Mouse (Mus musculus) myocyte (in vitro differentiated cells): ENCODE results near the gene Lcat. TPM values are rescaled to one million over a fixed set of nuclear protein-coding genes. Genes with fewer than 3 reads are reported as not detected.

Source experiments
- H3K27me3 ChIP-seq: one replicate; pipeline ENCODE4 v1.6.1; 2011; ENCODE audit not compliant: control insufficient read depth, insufficient read depth, insufficient read length
- H3K36me3 ChIP-seq: one replicate; pipeline ENCODE4 v1.6.1; 2011; ENCODE audit not compliant: control insufficient read depth, insufficient read depth
- H3K4me2 ChIP-seq: one replicate; pipeline ENCODE4 v1.6.1; 2011; ENCODE audit warnings: low read depth, control low read depth
- H3K4me3 ChIP-seq: one replicate; pipeline ENCODE4 v1.5.1; 2011; ENCODE audit warnings: mild to moderate bottlenecking, control low read depth, moderate library complexity
- H3K79me2 ChIP-seq: one replicate; pipeline ENCODE4 v1.6.1; 2011; ENCODE audit not compliant: control insufficient read depth, insufficient read depth
- H3ac ChIP-seq: one replicate; pipeline ENCODE4 v1.6.1; 2011; ENCODE audit not compliant: control insufficient read depth, insufficient read length
- CEBPB ChIP-seq: IDR thresholded peaks from 2 replicates; pipeline ENCODE4 v1.6.1; 2011; ENCODE audit warnings: mild to moderate bottlenecking, moderate library complexity; ENCODE audit not compliant: poor library complexity, insufficient read depth, severe bottlenecking
- E2F4 ChIP-seq: IDR thresholded peaks from one replicate; pipeline ENCODE4 v1.6.1; 2011; ENCODE audit warnings: mild to moderate bottlenecking, control low read depth, moderate library complexity; ENCODE audit not compliant: insufficient read depth
- MAX ChIP-seq: IDR thresholded peaks from one replicate; pipeline ENCODE4 v1.6.1; 2011; ENCODE audit warnings: low read depth, mild to moderate bottlenecking, control low read depth
- MYOD1 ChIP-seq, 3 experiments: IDR thresholded peaks; one replicate each; pipeline ENCODE4 v1.6.1; 2011; ENCODE audit warnings: control low read depth in 2 of 3, low read depth in 2 of 3, mild to moderate bottlenecking in 2 of 3, moderate library complexity in 1 of 3; ENCODE audit not compliant: insufficient read length in 2 of 3, control insufficient read depth in 1 of 3
- MYOG ChIP-seq, 3 experiments: IDR thresholded peaks; one replicate each; pipeline ENCODE4 v1.6.1; 2011; ENCODE audit warnings: control low read depth in 2 of 3, low read depth in 2 of 3, mild to moderate bottlenecking in 2 of 3; ENCODE audit not compliant: insufficient read length in 2 of 3, control insufficient read depth in 1 of 3, insufficient read depth in 1 of 3
- POLR2A ChIP-seq: IDR thresholded peaks from one replicate; pipeline ENCODE4 v1.6.1; 2011; ENCODE audit warnings: low read depth, mild to moderate bottlenecking, control low read depth, moderate library complexity; ENCODE audit not compliant: insufficient read length
- POLR2AphosphoS2 ChIP-seq: IDR thresholded peaks from one replicate; pipeline ENCODE4 v1.6.1; 2011; ENCODE audit warnings: low read depth, control low read depth; ENCODE audit not compliant: insufficient read length
- REST ChIP-seq: IDR thresholded peaks from one replicate; pipeline ENCODE4 v1.6.1; 2011; ENCODE audit warnings: mild to moderate bottlenecking, control low read depth, moderate library complexity; ENCODE audit not compliant: insufficient read depth, insufficient read length
- SRF ChIP-seq: IDR thresholded peaks from one replicate; pipeline ENCODE4 v1.6.1; 2011; ENCODE audit warnings: low read depth; ENCODE audit not compliant: control insufficient read depth, insufficient read length
- TCF12 ChIP-seq: IDR thresholded peaks from one replicate; pipeline ENCODE4 v1.6.1; 2011; ENCODE audit warnings: mild to moderate bottlenecking, control low read depth; ENCODE audit not compliant: poor library complexity, insufficient read depth, severe bottlenecking
- TCF3 ChIP-seq: IDR thresholded peaks from one replicate; pipeline ENCODE4 v1.6.1; 2011; ENCODE audit warnings: low read depth, control low read depth; ENCODE audit not compliant: insufficient read length
- USF1 ChIP-seq: IDR thresholded peaks from one replicate; pipeline ENCODE4 v1.6.1; 2011; ENCODE audit warnings: low read depth, mild to moderate bottlenecking, control low read depth, moderate library complexity
- polyA plus RNA-seq: library from polyadenylated mRNA; unstranded; fragments of >200 nt; fragmentation: generic; extraction: Trizol; gene quantifications from one replicate; pipeline ENCODE4 v1.2.1, GENCODE M21; 2012; ENCODE audit warnings: missing spikeins

Gene Lcat
- polyA plus RNA-seq, 1 experiment: 1.1 TPM

DNA sequence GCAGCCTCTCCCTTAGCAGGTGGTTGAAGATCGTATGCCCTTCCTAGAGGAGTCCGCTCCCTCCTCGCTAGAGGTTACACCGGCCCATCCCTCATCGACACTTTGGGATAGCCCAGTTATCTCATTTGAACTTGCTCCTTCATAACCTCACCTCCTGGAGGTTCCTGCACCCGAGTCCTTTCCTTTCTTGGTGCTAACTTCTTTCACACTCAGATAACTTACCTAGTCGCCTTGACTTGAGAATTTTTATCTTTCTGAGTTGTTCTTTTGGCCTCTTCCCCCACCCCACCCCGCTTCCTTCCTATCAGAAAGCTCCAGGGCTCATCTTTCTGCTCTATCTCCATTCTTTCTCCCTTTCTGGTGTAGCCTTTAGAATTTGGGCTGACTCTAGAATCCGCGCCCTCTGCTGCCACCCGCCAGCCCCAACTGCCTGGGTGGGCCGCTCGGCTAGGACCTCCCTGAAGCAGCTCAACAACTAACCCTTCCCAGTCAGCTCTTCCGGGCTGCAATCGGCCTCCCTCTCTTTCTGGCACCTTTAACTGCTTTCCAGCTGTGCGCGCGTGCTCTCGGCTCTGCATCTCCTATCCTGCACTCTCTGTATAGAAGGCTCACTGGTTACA lies 23.6 kb upstream of the Lcat start:
- H3K79me2 ChIP-seq: peaks cover 38% of the 10 kb centered on the region
- TF ChIP-seq USF1: no peak
- no peak for TF ChIP-seq MYOD1 (IDR thresholded peaks at IDR 0.05; ENCODE audit: control insufficient read depth in 1 of 3, insufficient read length in 2 of 3, low read depth in 2 of 3)
- TF ChIP-seq MYOG (IDR thresholded peaks at IDR 0.05; ENCODE audit: control insufficient read depth in 1 of 3, insufficient read depth in 1 of 3, insufficient read length in 2 of 3, low read depth in 2 of 3): no peak
- TF ChIP-seq TCF3: no peak
- TF ChIP-seq E2F4: no peak
- no peak for TF ChIP-seq SRF
- TF ChIP-seq POLR2AphosphoS2: no peak
- TF ChIP-seq POLR2A: no peak
- no peak for TF ChIP-seq TCF12
- no peak for TF ChIP-seq CEBPB
- no peak for TF ChIP-seq REST
- TF ChIP-seq MAX: no peak
- no peaks in the 10 kb centered on the region for H3K27me3 ChIP-seq
- H3K4me3 ChIP-seq: peak overlapping the region; percentile 75
- no peak overlapping the region for H3ac ChIP-seq
- H3K36me3 ChIP-seq: no peaks in the 10 kb centered on the region
- H3K4me2 ChIP-seq: peak overlapping the region; percentile 77

DNA sequence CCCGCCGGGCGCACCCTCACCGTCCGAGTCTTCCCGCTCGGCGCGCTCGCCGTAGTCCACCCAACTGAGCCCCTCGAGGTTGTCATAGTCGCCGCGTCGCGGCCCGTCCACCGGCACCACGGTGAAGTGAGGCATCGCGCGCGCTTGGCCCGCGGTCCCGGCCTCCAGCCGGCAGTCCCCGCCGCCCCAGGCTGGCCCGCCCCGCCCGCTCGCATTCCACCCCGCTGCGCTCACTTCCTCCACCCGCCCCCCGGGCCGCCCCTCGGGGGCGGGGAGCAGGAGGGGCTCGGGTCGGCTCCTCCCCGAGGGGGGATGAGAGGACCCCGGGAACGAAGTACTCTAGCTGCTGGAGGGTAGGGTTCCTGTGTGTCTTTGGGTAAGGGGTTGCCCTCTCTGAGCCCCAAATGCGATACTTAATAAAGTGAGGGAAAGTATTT lies 22.7 kb upstream of the Lcat start, which contains the start of gene Slc12a4:
Gene Slc12a4, minus strand, starts transcription at position 193 of the 437 bp plus-strand sequence.
- TF ChIP-seq POLR2AphosphoS2 (peak; percentile 98), CEBPB (no peak), POLR2A (peak; percentile 97)
- no peaks in the 10 kb centered on the region for H3K27me3 ChIP-seq
- H3K4me3 ChIP-seq: peak within 1 kb of the TSS; percentile 75
- H3ac ChIP-seq: peak within 1 kb of the TSS; percentile 60
- H3K36me3 ChIP-seq: no peaks in the 10 kb centered on the region
- peak within 1 kb of the TSS; percentile 95 for H3K4me2 ChIP-seq
- peaks cover 46% of the 10 kb centered on the region for H3K79me2 ChIP-seq

DNA sequence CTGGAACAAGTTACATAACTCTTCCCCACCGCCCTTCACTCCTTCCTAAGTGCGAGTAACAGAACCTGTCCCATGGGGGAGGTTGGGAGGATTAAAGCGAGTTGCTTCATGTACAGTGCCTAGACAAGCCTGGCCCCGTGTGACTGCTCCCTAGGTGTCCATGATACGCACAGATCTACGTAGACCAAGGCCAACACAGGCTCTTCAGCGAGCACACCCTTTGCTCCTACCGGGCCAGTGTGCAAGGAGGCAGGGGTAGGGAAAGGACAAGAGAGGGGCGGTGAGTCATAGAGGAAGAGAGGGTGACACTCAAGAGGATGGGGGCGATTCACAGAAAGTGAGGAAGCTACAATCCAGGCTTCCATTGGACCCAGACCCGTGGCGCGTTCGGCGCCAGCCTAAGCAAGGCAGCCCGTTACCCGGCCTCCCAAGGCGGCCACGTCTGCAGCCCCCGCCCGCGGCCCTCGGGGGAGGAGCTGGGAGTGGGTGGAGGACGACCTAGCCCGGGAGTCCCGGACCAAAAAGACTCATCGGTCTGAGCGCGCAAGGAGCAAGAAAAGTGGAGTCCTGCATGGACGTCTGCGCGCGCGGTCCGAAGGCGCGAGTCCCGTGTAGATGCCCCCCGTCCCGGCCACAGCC lies 22.2 kb upstream of the Lcat start:
- Histone ChIP-seq H3K4me2 (peak overlapping the region; percentile 95), H3K27me3 (no peaks in the 10 kb centered on the region), H3K79me2 (peaks cover 46% of the 10 kb centered on the region), H3K4me3 (peak overlapping the region; percentile 75), H3ac (peak overlapping the region; percentile 60), H3K36me3 (no peaks in the 10 kb centered on the region)
- TF ChIP-seq TCF3 (no peak), MYOG (IDR thresholded peaks at IDR 0.05; ENCODE audit: control insufficient read depth in 1 of 3, insufficient read depth in 1 of 3, insufficient read length in 2 of 3, low read depth in 2 of 3) (no peak), CEBPB (no peak), POLR2AphosphoS2 (no peak), MYOD1 (IDR thresholded peaks at IDR 0.05; ENCODE audit: control insufficient read depth in 1 of 3, insufficient read length in 2 of 3, low read depth in 2 of 3) (no peak), SRF (no peak), TCF12 (no peak), POLR2A (no peak), E2F4 (no peak), MAX (no peak), REST (no peak), USF1 (no peak)

DNA sequence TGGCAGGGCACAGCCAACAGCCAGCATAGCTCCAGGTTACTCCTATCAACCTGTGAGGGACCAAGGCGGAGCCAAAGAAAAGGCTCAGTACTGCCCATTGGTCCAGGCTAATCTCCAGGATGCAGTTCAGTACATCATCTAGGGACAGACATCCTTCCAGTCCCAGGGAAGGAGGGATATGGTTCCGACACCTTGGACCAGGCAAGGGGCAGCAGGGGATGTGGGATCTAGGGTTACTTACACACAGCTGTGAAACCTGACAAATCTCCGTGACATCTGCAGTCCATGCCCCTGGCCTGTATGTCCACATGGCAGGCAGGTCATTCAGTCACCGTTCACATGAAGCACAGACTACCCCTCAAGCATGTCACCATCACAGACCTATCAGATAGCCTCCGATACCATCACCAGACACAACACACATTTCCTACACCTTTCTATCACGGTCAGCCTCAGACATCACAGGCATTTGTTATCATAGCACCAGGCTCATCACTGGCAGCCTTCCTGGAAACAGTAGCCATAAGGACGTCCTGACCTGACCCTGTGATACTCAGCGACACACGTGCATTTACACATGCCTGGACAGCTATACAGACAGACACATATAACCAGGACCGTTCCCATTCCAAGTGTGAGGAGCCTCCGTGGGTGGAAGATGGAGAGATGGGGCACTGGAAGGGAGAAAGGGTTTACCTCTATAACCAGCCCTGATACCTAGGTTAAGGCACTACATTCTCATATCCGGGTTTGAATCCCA lies 21.5 kb upstream of the Lcat start:
- H3K36me3 ChIP-seq: no peaks in the 10 kb centered on the region
- peak overlapping the region; percentile 75 for H3K4me3 ChIP-seq
- H3K27me3 ChIP-seq: no peaks in the 10 kb centered on the region
- no peak for TF ChIP-seq TCF12
- no peak for TF ChIP-seq MAX
- TF ChIP-seq CEBPB: no peak
- no peak for TF ChIP-seq USF1
- no peak for TF ChIP-seq REST
- no peak for TF ChIP-seq TCF3
- no peak for TF ChIP-seq SRF
- no peak for TF ChIP-seq POLR2A
- TF ChIP-seq MYOD1 (IDR thresholded peaks at IDR 0.05; ENCODE audit: control insufficient read depth in 1 of 3, insufficient read length in 2 of 3, low read depth in 2 of 3): no peak
- TF ChIP-seq POLR2AphosphoS2: no peak
- no peak for TF ChIP-seq E2F4
- TF ChIP-seq MYOG (IDR thresholded peaks at IDR 0.05; ENCODE audit: control insufficient read depth in 1 of 3, insufficient read depth in 1 of 3, insufficient read length in 2 of 3, low read depth in 2 of 3): no peak
- peaks cover 46% of the 10 kb centered on the region for H3K79me2 ChIP-seq
- peak overlapping the region; percentile 95 for H3K4me2 ChIP-seq
- H3ac ChIP-seq: peak overlapping the region; percentile 60

- H3K36me3 ChIP-seq: no peaks in the 10 kb centered on the region
- no peaks in the 10 kb centered on the region for H3K27me3 ChIP-seq
- no peak overlapping the region for H3K4me3 ChIP-seq
- H3K4me2 ChIP-seq: no peak overlapping the region
- peaks cover 49% of the 10 kb centered on the region for H3K79me2 ChIP-seq
- TF ChIP-seq E2F4 (no peak), TCF12 (no peak), USF1 (no peak)
- H3ac ChIP-seq: no peak overlapping the region
These were observed 18.4 kb upstream of the Lcat start for GRCm38 (mm10) chr8:105961536-105961935.
